Mouse (Mus musculus): ENCODE data around the gene Ppp1r8. TPM values are rescaled to one million over a fixed set of nuclear protein-coding genes. Genes with fewer than 3 reads are reported as not detected.
A peak's percentile ranks its signal among the peaks of the same experiment; 100 is the strongest.

Ppp1r8 gene
- polyA plus RNA-seq, 1 experiment from 2014 or later = 21.0 TPM

DNA sequence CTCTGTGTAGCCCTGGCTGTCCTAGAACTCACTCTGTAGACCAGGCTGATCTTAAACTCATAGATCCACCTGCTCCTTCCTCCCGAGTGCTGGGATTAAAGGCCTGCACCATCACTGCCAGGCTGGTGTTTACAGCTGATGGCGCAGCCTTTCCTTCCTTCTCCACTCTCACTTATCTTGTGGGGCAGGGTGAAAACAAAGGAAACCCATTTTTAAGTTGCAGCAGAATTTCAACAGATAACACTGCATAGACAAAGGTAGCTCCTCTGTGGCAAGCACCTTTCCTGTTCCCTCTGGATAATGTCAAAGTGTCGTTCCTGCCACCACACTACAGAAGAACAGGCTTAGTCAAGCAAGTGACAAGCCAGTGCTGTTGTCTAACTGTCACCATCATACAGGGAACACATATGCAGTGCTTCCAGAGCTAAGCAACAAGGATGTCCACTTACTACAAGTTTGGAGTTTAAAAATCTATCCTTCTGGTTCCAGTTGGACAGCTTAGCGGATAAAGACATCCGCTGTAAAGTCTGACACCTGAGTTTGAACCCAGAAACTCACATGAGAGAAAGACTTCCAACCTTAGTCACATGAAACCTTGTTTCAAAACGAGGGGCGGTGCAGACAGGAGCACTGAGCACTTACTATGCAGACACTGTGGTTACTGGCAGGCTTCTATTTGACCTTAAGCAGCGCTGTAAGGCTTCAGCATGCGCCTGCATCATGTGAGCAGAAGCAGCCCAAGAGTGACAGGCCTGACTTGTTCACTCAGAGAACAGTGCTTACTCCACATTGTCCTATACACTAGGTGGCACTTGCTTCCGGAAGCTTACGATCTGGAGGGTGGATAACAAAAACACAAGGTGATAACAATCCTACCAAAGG lies 30.8 kb upstream of the Ppp1r8 start:
- WGBS = 64% methylated on average over 11 of the region's 11 CpGs
- H3K4me1 ChIP-seq (ENCODE audit: insufficient read depth, low read depth, low read length) = no peaks in the 10 kb centered on the region
- H3K4me2 ChIP-seq (replicated peaks; ENCODE audit: low read depth, low read length) = no peak overlapping the region
- TF ChIP-seq CTCF (IDR thresholded peaks at IDR 0.05) (peak; percentile 26; the same call in 1 of the 2 replicates), EP300 (IDR thresholded peaks at IDR 0.05) (no peak)
- DNase-seq (ENCODE audit: low spot score) (peak; percentile 52), ATAC-seq (peak; percentile 82)
- peaks cover 16% of the 10 kb centered on the region for H3K36me3 ChIP-seq (ENCODE audit: insufficient read depth, low read length)
- H3K27ac ChIP-seq (ENCODE audit: low read length) = no peak overlapping the region; the same call in 1 of the 2 replicates
- H3K9me3 ChIP-seq (ENCODE audit: low read length) = no peaks in the 10 kb centered on the region
- H3K4me3 ChIP-seq (ENCODE audit: low read depth, low read length) = no peak overlapping the region
- H3K27me3 ChIP-seq (replicated peaks; ENCODE audit: insufficient read depth, low read length) = no peaks in the 10 kb centered on the region
- H3K9ac ChIP-seq (replicated peaks; ENCODE audit: low read depth) = no peak overlapping the region

DNA sequence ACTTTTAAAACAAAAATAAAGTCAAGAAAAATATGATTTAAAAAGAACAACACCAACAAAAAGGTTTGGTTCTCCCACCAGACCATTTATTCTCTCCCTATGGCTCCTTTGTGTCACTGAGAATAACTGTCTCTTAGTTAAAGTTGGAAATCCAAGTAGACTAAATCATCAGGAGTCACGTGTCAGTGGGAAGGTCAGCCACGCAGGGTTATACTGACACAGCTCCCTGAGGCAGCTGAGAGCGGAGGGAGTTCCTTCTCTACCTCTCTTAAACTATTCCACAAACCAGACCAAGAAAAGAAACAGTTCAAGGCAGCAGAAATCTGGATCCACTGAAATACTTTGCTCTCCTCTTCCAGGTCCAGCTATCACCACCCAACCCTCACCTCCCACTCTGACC lies 28.1 kb upstream of the Ppp1r8 start:
- 93% methylated on average over 3 of the region's 3 CpGs for WGBS
- no peak for DNase-seq (ENCODE audit: low spot score)
- Histone ChIP-seq H3K4me1 (ENCODE audit: insufficient read depth, low read depth, low read length) (no peaks in the 10 kb centered on the region), H3K4me3 (ENCODE audit: low read depth, low read length) (no peak overlapping the region), H3K27me3 (replicated peaks; ENCODE audit: insufficient read depth, low read length) (no peaks in the 10 kb centered on the region), H3K36me3 (ENCODE audit: insufficient read depth, low read length) (peaks cover 30% of the 10 kb centered on the region), H3K4me2 (replicated peaks; ENCODE audit: low read depth, low read length) (no peak overlapping the region), H3K27ac (ENCODE audit: low read length) (no peak overlapping the region), H3K9me3 (ENCODE audit: low read length) (no peaks in the 10 kb centered on the region), H3K9ac (replicated peaks; ENCODE audit: low read depth) (no peak overlapping the region)
- no peak for ATAC-seq
- no peak for TF ChIP-seq CTCF (IDR thresholded peaks at IDR 0.05)
- no peak for TF ChIP-seq EP300 (IDR thresholded peaks at IDR 0.05)

DNA sequence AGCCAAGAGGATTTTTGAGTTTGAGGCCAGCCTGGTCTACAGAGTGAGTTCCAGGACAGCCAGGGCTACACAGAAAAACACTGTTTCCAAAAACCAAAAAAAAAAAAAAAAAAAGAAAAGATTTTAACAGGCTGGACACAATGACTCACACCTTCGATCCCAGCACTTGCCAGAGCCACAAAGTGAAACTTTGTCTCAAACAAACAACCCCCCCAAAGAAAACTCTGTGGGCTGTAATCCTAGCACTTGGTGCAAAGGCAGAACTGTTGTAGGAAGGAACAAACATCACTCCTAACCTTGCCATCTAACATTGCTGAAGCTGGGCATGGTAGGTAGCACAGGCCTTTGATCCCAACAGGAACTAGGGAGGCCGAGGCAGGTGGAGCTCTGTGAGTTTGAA lies 21.9 kb upstream of the Ppp1r8 start:
- H3K9ac ChIP-seq (replicated peaks; ENCODE audit: low read depth) = no peak overlapping the region
- no peaks in the 10 kb centered on the region for H3K9me3 ChIP-seq (ENCODE audit: low read length)
- no peaks in the 10 kb centered on the region for H3K4me1 ChIP-seq (ENCODE audit: insufficient read depth, low read depth, low read length)
- DNase-seq (ENCODE audit: low spot score) = no peak
- H3K36me3 ChIP-seq (ENCODE audit: insufficient read depth, low read length) = peaks cover 30% of the 10 kb centered on the region
- no peak overlapping the region for H3K27ac ChIP-seq (ENCODE audit: low read length)
- no peaks in the 10 kb centered on the region for H3K27me3 ChIP-seq (replicated peaks; ENCODE audit: insufficient read depth, low read length)
- TF ChIP-seq EP300 (IDR thresholded peaks at IDR 0.05) (no peak), CTCF (IDR thresholded peaks at IDR 0.05) (no peak)
- H3K4me3 ChIP-seq (ENCODE audit: low read depth, low read length) = no peak overlapping the region
- no peak for ATAC-seq
- 89% methylated on average over 2 of the region's 2 CpGs for WGBS
- H3K4me2 ChIP-seq (replicated peaks; ENCODE audit: low read depth, low read length) = no peak overlapping the region

DNA sequence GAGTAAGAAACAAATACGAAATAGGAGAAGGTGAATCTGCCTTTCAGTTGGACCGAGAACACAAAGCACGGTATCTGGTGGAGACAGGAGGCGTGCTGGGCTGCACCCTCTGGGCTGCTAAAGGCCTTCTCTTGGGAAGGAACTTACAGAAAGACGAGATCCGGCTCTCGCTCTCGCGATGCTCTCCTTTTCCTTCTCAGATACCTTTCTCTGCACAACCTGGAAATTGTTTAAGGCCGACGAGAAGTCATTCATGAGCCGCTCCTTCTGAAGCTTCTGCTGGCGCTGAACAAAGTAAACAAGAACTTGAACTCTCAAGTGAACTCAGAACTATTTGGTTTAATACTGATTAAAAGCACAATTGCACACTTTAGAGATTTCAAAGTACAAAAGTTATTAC lies 20.0 kb upstream of the Ppp1r8 start:
- H3K4me1 ChIP-seq (ENCODE audit: insufficient read depth, low read depth, low read length) = no peaks in the 10 kb centered on the region
- no peak overlapping the region for H3K4me3 ChIP-seq (ENCODE audit: low read depth, low read length)
- DNase-seq (ENCODE audit: low spot score) (peak; percentile 90), ATAC-seq (peak; percentile 87)
- no peaks in the 10 kb centered on the region for H3K9me3 ChIP-seq (ENCODE audit: low read length)
- TF ChIP-seq EP300 (IDR thresholded peaks at IDR 0.05) (no peak; the same call in 1 of the 2 replicates), CTCF (IDR thresholded peaks at IDR 0.05) (no peak)
- H3K27ac ChIP-seq (ENCODE audit: low read length) = peak overlapping the region; percentile 15; the same call in 1 of the 2 replicates
- H3K36me3 ChIP-seq (ENCODE audit: insufficient read depth, low read length) = peaks cover 19% of the 10 kb centered on the region
- 0 out of 2 replicates have a peak overlapping the region, but pooled peaks have one; percentile 6 for H3K4me2 ChIP-seq (replicated peaks; ENCODE audit: low read depth, low read length)
- no peak overlapping the region for H3K9ac ChIP-seq (replicated peaks; ENCODE audit: low read depth)
- WGBS = 58% methylated on average over 13 of the region's 13 CpGs
- no peaks in the 10 kb centered on the region for H3K27me3 ChIP-seq (replicated peaks; ENCODE audit: insufficient read depth, low read length)

DNA sequence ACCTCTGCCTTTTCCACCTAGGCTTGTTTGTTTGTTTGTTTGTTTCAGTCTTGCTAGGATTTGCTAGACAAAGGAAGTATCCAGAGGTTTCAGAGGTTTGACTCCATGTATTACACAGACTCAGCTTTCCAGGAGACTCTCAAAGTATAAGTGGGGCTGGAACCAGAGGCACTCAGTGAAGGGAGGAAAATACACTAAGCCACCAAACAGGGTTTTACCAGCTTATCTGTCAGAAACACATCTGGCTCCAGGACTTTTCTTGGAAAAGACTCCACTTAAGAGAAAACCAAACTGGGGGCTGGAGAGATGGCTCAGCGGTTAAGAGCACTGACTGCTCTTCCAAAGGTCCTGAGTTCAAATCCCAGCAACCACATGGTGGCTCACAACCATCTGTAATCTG lies 17.9 kb upstream of the Ppp1r8 start:
- ATAC-seq = no peak
- Histone ChIP-seq H3K4me1 (ENCODE audit: insufficient read depth, low read depth, low read length) (no peaks in the 10 kb centered on the region), H3K27me3 (replicated peaks; ENCODE audit: insufficient read depth, low read length) (no peaks in the 10 kb centered on the region), H3K36me3 (ENCODE audit: insufficient read depth, low read length) (peaks cover 28% of the 10 kb centered on the region; the same call in 1 of the 2 replicates), H3K4me3 (ENCODE audit: low read depth, low read length) (no peak overlapping the region), H3K9me3 (ENCODE audit: low read length) (no peaks in the 10 kb centered on the region), H3K4me2 (replicated peaks; ENCODE audit: low read depth, low read length) (no peak overlapping the region), H3K27ac (ENCODE audit: low read length) (no peak overlapping the region), H3K9ac (replicated peaks; ENCODE audit: low read depth) (no peak overlapping the region)
- TF ChIP-seq EP300 (IDR thresholded peaks at IDR 0.05) = no peak
- TF ChIP-seq CTCF (IDR thresholded peaks at IDR 0.05) = no peak
- 86% methylated on average over 1 of the region's 1 CpGs for WGBS
- no peak for DNase-seq (ENCODE audit: low spot score)

DNA sequence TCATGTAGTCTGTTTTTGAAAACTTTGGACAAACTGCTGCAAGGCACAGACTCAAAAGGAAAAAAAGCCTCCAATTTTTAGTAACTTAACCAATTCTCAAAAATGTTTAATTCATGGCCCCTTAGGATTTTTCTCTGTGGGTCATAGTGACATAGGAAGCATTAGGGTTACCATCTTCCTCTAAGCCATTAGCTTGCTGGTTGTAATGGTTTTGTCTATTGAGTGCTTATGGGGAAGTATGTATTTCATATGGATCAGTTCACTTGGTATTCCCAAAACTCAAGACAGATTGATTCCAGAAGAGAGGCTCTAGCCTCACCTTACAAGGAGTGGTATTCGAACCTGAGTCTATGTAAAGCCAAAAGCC lies 719 bp upstream of the Ppp1r8 start:
- H3K9me3 ChIP-seq (ENCODE audit: low read length) = no peaks in the 10 kb centered on the region
- no peak for TF ChIP-seq CTCF (IDR thresholded peaks at IDR 0.05)
- TF ChIP-seq EP300 (IDR thresholded peaks at IDR 0.05) = no peak
- peaks cover 7% of the 10 kb centered on the region; the same call in 1 of the 2 replicates for H3K4me1 ChIP-seq (ENCODE audit: insufficient read depth, low read depth, low read length)
- H3K4me2 ChIP-seq (replicated peaks; ENCODE audit: low read depth, low read length) = peak overlapping the region; percentile 91; the same call in 1 of the 2 replicates
- no peak overlapping the region for H3K27ac ChIP-seq (ENCODE audit: low read length)
- ATAC-seq (no peak), DNase-seq (ENCODE audit: low spot score) (no peak)
- no peak overlapping the region; the same call in 1 of the 2 replicates for H3K9ac ChIP-seq (replicated peaks; ENCODE audit: low read depth)
- 76% methylated on average over 1 of the region's 1 CpGs for WGBS
- H3K36me3 ChIP-seq (ENCODE audit: insufficient read depth, low read length) = no peaks in the 10 kb centered on the region; the same call in 1 of the 2 replicates
- no peaks in the 10 kb centered on the region for H3K27me3 ChIP-seq (replicated peaks; ENCODE audit: insufficient read depth, low read length)
- H3K4me3 ChIP-seq (ENCODE audit: low read depth, low read length) = no peak overlapping the region; the same call in 1 of the 2 replicates

Measured in lung, postnatal 0 days (tissue).